Mouse (Mus musculus) thymus, adult 2 months (tissue): Measurements from ENCODE around the gene Acap2.

ENCODE experiments used
- CTCF ChIP-seq: fragments of 200-500 bp; IDR thresholded peaks from 2 replicates; pipeline ENCODE4 v1.5.1; 2012; ENCODE audit warnings: mild to moderate bottlenecking, control low read depth, low read length, moderate library complexity, borderline replicate concordance; ENCODE audit not compliant: control insufficient read depth, poor library complexity, insufficient read depth; ENCODE audit errors: extremely low read depth
- POLR2A ChIP-seq: fragments of 200-500 bp; IDR thresholded peaks from 2 replicates; pipeline ENCODE4 v1.6.1; 2012; ENCODE audit warnings: mild to moderate bottlenecking, low read length, control low read depth, moderate library complexity; ENCODE audit not compliant: control insufficient read depth, poor library complexity, insufficient read depth; ENCODE audit errors: extremely low read depth

- TF ChIP-seq POLR2A (no peak), CTCF (no peak)
Measured at GRCm38 (mm10) chr16:31046217-31046659, 154.8 kb downstream of the Acap2 start.
